Mouse (Mus musculus) cortical plate, adult 2 months (tissue): ENCODE measurements around the gene Adamts16.

ENCODE experiments used
- CTCF ChIP-seq: fragments of 200-500 bp; IDR thresholded peaks from 2 replicates; pipeline ENCODE4 v1.5.1; 2011; ENCODE audit warnings: mild to moderate bottlenecking, control low read depth, low read length; ENCODE audit not compliant: insufficient read depth; ENCODE audit errors: extremely low read depth
- POLR2A ChIP-seq: fragments of 200-500 bp; IDR thresholded peaks from 2 replicates; pipeline ENCODE4 v1.6.1; 2011; ENCODE audit warnings: mild to moderate bottlenecking, low read length, control low read depth; ENCODE audit not compliant: insufficient read depth; ENCODE audit errors: extremely low read depth

DNA sequence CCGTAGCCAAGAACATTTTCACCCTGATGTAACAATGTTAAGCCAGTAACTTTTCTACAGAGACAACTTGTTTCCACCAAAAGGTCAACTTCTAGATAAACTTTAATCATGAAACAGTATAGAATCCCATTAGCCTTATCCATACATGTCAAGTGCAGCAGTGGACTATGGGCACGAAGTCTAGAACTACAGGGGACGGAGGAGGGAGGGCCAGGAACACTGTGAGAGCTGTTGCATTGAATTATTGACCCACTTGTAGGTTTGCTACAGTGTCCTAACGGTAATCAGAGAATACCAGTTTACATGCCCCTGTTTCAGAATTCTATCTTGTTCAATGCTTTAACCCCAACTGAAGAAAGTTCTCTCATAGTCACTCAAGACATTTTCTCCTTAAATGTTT is 48.0 kb downstream of the Adamts16 start:
- TF ChIP-seq POLR2A (no peak), CTCF (no peak)
